Mouse (Mus musculus) frontal cortex, adult 2 months (tissue): Measurements from ENCODE around the gene Olfr462. TPM values are rescaled to one million over a fixed set of nuclear protein-coding genes. Genes with fewer than 3 reads are reported as not detected.

Source experiments
- DNase-seq, 2 experiments: peaks; one replicate each; pipeline ENCODE4 v3.0.0; 2022; ENCODE audit warnings: low spot score in 1 of 2; ENCODE audit errors: extremely low spot score in 1 of 2
- polyA plus RNA-seq: library from polyadenylated mRNA; depleted of rRNA; stranded (reverse); fragments of >200 nt; gene quantifications from 2 replicates; pipeline ENCODE4 v1.2.3, GENCODE M21; 2012; rRNA removed

The Olfr462 gene
- polyA plus RNA-seq, 1 experiment = not detected

DNA sequence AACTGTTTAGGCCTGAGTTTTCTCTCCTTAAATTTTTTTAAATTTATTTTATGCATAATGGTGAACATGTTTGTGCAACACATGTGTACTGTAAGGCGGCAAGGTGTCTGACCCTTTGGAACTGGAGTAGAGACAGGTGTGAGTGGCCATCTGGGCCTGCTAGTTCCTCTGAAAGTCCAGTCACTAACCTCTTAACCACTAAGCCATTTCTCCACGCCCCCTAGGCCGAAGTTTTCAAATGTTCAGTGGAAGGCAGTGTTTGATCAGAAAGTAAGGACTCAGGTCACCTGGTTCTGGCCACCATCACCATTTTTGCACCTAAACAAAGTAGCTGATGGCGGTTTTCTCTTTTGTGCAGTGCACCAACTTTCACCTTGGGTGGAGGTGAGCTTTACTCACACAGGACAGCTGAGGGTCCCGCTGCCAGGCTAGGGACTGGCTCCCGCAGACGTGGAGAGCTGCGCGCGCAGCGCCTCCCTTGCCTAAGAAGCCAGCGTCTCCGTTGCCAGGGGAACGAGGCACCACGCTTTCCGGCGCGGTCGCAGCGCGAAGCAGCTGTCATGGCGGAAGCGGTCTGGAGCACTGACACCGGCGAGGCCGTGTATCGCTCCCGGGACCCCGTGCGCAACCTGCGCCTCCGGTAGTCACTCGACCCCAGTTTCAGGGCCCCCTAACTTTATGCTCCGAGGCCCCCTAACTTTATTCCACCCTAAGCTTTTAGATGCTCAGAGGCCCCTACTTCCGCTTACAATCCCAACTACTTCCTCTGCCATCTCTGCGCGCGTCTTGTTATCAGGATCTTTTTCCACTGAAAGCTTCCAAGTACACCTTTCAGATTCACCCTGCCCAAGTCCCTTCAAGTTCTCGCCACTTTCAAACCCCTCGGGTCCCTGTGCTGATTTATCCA is 39.1 kb downstream of the Olfr462 start, which contains the start of gene Mks1:
Mks1 (plus strand) TSS at position 526 of the 907 bp plus-strand sequence.
- peak; percentile 80 to 92 for DNase-seq

DNA sequence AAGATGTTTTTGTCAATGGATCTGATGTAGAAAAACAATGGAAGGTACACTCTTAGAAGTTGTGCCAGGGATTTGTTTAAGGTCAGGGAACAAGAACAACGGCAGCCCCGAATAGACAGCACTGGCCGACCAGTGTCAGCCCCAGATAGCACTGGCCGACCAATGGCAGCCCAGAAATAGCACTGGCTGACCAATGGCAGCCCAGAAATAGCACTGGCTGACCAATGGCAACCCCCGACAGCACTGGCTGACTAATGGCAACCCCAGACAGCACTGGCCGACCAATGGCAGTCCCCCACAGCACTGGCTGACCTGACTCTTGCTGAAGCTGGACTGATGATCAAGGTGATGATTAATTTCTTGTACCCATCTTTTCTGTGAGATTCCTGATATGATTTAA is 44.2 kb downstream of the Olfr462 start:
- no peak for DNase-seq

- no peak for DNase-seq
These were observed 45.0 kb downstream of the Olfr462 start for GRCm38 (mm10) chr11:87846968-87847600.

- no peak for DNase-seq
These were observed 50.6 kb downstream of the Olfr462 start for GRCm38 (mm10) chr11:87841436-87841835.

- no peak for DNase-seq
These were observed 51.4 kb downstream of the Olfr462 start for GRCm38 (mm10) chr11:87840676-87841075.

Other genes starting within 250 kb of the Olfr462 start
- gene Rnf43, start 229.5 kb downstream of the Olfr462 start, polyA plus RNA-seq = 1.4 and 1.7 TPM in 2 replicates
- 146 and 148 TPM in 2 replicates for gene Supt4a, start 154.7 kb downstream of the Olfr462 start, polyA plus RNA-seq
- 294 and 326 TPM in 2 replicates for gene Tspoap1, start 131.7 kb downstream of the Olfr462 start, polyA plus RNA-seq
- gene Mpo, start 98.7 kb downstream of the Olfr462 start, polyA plus RNA-seq = 0.34 TPM in 1 of 2 replicates, not detected in the other
- 0.42 and 0.63 TPM in 2 replicates for gene Lpo, start 64.0 kb downstream of the Olfr462 start, polyA plus RNA-seq
- gene Mks1, start 39.1 kb downstream of the Olfr462 start, polyA plus RNA-seq = 11.0 and 12.4 TPM in 2 replicates
- 0.56 and 0.69 TPM in 2 replicates for gene Epx, start 16.7 kb downstream of the Olfr462 start, polyA plus RNA-seq
- gene Olfr463, start 5.1 kb upstream of the Olfr462 start, polyA plus RNA-seq = not detected in 2 replicates
- gene Olfr464, start 28.7 kb upstream of the Olfr462 start, polyA plus RNA-seq = 0.88 and 1.0 TPM in 2 replicates
- 344 and 374 TPM in 2 replicates for gene Dynll2, start 95.3 kb upstream of the Olfr462 start, polyA plus RNA-seq
- 337 and 338 TPM in 2 replicates for gene Srsf1, start 155.1 kb upstream of the Olfr462 start, polyA plus RNA-seq
- 23.2 and 24.3 TPM in 2 replicates for gene Vezf1, start 176.0 kb upstream of the Olfr462 start, polyA plus RNA-seq
- 28.0 and 32.7 TPM in 2 replicates for gene Cuedc1, start 205.8 kb upstream of the Olfr462 start, polyA plus RNA-seq